Mouse (Mus musculus) MEL-GATA-1-ER (cell line): ENCODE measurements around the gene Phxr2.

ENCODE experiments used
- DNase-seq: peaks from one replicate; pipeline ENCODE4 v3.0.0-alpha.2; 2012; ENCODE audit warnings: low read depth; ENCODE audit errors: extremely low read depth

The Phxr2 gene

GRCm38 (mm10) chr10:99095114-99095513 is 31.0 kb downstream of the Phxr2 start:
- DNase-seq: no peak

DNA sequence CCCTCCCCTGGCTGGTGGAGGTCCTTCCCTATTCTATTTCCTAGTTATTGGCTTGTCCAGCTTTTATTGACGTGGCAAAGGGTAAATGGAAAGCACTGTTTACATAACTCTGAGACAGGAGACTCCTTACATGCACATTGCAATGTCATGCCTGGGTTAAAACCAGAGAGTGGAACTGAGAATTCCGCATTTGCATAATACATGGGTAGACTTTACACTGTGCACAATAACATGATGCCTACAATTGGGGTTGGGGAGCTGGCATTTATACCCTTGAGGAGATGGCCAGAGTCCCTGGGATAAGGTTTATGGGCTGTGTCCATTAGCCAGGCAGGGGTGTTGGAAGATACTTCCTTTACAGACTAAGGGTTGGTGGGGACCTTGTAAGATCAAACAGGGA is 32.8 kb downstream of the Phxr2 start:
- DNase-seq: no peak

DNA sequence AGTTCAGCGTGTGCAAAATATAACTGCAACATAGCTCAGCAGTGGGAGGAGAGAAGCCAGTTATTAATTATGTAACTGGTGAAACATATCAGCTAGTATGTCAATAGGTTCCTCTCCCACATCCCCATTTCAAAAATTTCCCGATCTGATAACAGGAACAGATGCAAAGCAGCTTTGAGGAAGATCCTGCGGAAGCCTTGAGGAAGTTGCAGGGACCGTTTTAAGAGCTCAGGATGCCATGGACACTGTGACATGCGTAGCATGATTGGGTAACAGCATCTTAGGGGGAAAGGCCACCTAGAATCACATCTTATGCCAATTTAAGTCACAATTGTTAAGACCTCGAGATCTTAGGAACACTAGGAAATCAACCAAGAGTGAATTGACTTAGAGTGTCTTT is 36.2 kb downstream of the Phxr2 start:
- no peak for DNase-seq

GRCm38 (mm10) chr10:99086029-99086428 is 40.1 kb downstream of the Phxr2 start:
- no peak for DNase-seq

DNA sequence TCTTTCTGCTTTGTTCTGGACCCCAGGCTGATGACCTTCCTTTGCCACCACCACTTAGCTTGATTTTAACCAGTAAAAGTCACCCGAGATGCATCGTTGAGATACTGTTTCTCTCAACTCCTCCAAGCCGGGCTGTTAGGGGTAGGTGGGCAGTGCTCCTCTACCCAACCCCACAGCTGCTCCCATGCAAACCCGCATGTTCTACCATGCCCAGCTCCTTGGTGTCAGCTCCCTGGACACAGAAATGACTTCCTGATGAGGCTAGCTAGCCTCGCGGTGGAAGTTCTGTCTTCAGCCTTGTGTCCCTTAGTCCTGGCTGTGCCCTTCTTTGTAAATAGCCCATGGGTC is 40.9 kb downstream of the Phxr2 start:
- no peak for DNase-seq

GRCm38 (mm10) chr10:99084397-99085239 is 41.5 kb downstream of the Phxr2 start:
- DNase-seq: peak; percentile 53

GRCm38 (mm10) chr10:99083431-99084003 is 42.6 kb downstream of the Phxr2 start:
- DNase-seq: no peak

DNA sequence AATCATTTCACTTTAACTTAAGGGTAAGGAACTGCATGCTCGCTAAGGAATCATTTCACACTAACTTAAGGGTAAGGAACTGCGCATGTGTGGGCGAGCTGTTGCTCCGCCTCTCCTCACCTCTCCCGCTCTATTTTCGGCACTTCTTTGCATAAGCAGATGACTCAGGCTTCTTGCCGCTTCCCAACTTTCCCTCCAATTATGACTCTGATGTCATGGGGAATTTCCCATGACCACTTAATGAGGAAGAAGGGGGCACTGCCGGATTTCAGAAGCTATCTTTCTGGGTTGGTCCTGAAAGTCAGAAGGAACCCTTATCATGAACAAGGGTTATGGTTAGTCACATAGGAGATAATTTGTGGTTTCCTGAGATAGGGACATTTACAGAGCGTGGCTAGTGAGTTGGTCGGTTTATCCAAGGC is 44.5 kb downstream of the Phxr2 start:
- peak; percentile 43 for DNase-seq

GRCm38 (mm10) chr10:99078621-99079020 is 47.5 kb downstream of the Phxr2 start:
- no peak for DNase-seq

DNA sequence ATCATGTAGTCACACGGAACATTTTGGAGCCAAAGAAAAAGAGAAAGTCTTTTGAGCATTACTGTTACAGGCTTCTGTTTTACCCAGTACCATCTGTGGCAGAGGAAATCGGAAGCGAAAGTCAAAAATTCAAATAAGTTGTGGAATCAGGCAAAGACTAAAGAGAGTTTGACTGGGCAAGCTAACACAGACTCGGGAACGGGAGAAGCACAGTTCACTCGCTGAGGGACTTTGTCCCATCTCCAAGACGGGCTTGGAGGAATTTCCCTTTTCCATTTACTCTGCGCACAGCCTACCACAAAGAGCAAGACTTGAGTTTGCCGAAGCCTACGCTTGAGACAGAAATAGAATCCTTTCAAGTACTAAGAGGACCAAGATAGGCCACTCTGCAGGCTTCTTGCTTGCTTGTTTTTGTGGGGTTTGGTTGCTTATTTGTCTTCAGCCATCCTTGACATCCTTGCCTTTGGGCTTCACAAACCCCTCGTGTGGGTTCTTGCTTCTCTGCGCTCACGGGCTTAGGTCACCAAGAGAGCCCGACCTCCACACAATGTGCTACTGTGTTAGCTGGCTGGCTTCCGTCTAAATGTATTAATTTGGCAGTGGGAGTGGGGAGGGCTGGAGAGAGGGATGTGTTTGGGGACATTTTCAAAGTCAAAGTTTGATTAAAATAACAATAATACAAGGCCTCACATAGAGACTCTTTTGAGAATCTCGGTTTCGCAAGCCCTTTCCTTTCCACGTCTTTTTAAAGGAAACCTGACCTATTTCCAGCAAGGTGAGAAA is 49.8 kb downstream of the Phxr2 start:
- DNase-seq: no peak
